Mouse (Mus musculus): ENCODE measurements around the gene 2010315B03Rik. TPM values are rescaled to one million over a fixed set of nuclear protein-coding genes. Genes with fewer than 3 reads are reported as not detected.

The 2010315B03Rik gene
- polyA plus RNA-seq, 1 experiment from 2014 or later: 9.3 TPM

DNA sequence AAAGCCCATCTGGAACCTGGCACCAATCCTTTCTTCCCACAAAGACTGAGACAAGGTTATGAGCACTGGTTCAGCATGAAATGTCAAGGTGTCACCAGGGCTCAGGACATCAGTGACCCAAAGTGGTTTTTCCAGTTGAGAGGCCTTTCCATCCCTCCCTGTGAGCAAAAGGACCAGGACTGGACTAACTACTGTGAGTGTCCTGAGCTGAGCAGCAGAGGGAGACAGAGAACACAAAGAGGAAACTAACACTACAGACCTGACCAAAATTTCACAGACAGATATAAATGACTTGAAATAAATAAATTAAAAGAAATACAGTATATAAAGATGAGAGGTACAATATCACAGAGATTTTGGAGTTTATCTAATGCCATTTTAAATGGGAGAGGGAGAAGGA is 61.1 kb downstream of the 2010315B03Rik start:
- H3K4me1 ChIP-seq (replicated peaks; ENCODE audit: control insufficient read depth, insufficient read depth, low read length): no peaks in the 10 kb centered on the region
- H3K36me3 ChIP-seq (ENCODE audit: control insufficient read depth, insufficient read depth, low read length): no peaks in the 10 kb centered on the region
- H3K27me3 ChIP-seq (replicated peaks; ENCODE audit: control insufficient read depth, insufficient read depth, low read length): no peaks in the 10 kb centered on the region
- no peak overlapping the region for H3K27ac ChIP-seq (ENCODE audit: low read depth)
- H3K9me3 ChIP-seq (ENCODE audit: control insufficient read depth, low read length): no peaks in the 10 kb centered on the region; the same call in 1 of the 2 replicates
- ATAC-seq (replicated peaks; ENCODE audit: low FRiP score, low TSS enrichment, low read depth): no peak
- DNase-seq (ENCODE audit: low spot score): no peak
- H3K9ac ChIP-seq (ENCODE audit: low read length): no peak overlapping the region
- H3K4me2 ChIP-seq (ENCODE audit: low read length): no peak overlapping the region
- H3K4me3 ChIP-seq (ENCODE audit: low read depth, low read length): no peak overlapping the region

Other genes starting within 250 kb of the 2010315B03Rik start
- gene Ccr2, start 210.7 kb downstream of the 2010315B03Rik start, polyA plus RNA-seq (2014; fragmentation: Nextera tagmentation; extraction: Ambion mirVana): 4.3 and 4.7 TPM in 2 replicates
- 0.77 and 1.7 TPM in 2 replicates for gene Ccr5, start 191.2 kb downstream of the 2010315B03Rik start, polyA plus RNA-seq (2014; fragmentation: Nextera tagmentation; extraction: Ambion mirVana)
- 138 and 148 TPM in 2 replicates for gene Ppp2r3d, start 164.2 kb upstream of the 2010315B03Rik start, polyA plus RNA-seq (2014; fragmentation: Nextera tagmentation; extraction: Ambion mirVana)
- not detected in 2 replicates for gene Gm21836, start 181.1 kb upstream of the 2010315B03Rik start, polyA plus RNA-seq (2014; fragmentation: Nextera tagmentation; extraction: Ambion mirVana)